In genomic region chr7:132576891-132577290, GRCm38 (mm10) we compare ENCODE assay signal across 10 mouse cellular contexts. TPM values are rescaled to one million over a fixed set of nuclear protein-coding genes. Genes with fewer than 3 reads are reported as not detected.
DNase-seq lines count a peak whose midpoint lies in the region; ATAC-seq and TF ChIP-seq lines count a peak whose summit lies in the region.
"Had no signal": no experiment of that assay in that cellular context is flagged by ENCODE, and none has a peak within 500 bp of the region (broad histone marks: within the 10 kb centered on the region; RNA-seq: fewer than 3 reads in every experiment).

No protein-coding gene starts in this region.

- H3K36me3 ChIP-seq in heart, adult 2 months (ENCODE audit: control insufficient read depth, insufficient read depth, low read length), result peaks cover 13% of the 10 kb centered on the region
- H3K36me3 ChIP-seq in midbrain, embryonic 10.5 days, result no peaks in the 10 kb centered on the region
- no peaks in the 10 kb centered on the region for H3K36me3 ChIP-seq in midbrain, postnatal 0 days (ENCODE audit: insufficient read depth, low read length)
- no peaks in the 10 kb centered on the region for H3K36me3 ChIP-seq in limb, embryonic 14.5 days (ENCODE audit: control insufficient read depth, insufficient read depth, low read length)

- H3K4me2 ChIP-seq in midbrain, postnatal 0 days (ENCODE audit: low read depth, low read length, poor library complexity, severe bottlenecking), result no peak overlapping the region
- peak overlapping the region; percentile 51 for H3K4me2 ChIP-seq in limb, embryonic 14.5 days (replicated peaks; ENCODE audit: low read depth, low read length, severe bottlenecking)

- ATAC-seq in midbrain, postnatal 0 days (ENCODE audit: low FRiP score), result no peak
- ATAC-seq in limb, embryonic 14.5 days (ENCODE audit: low FRiP score, low read depth), result no peak

- H3K9ac ChIP-seq in heart, adult 2 months (ENCODE audit: low read depth, low read length), result peak overlapping the region; percentile 66
- H3K9ac ChIP-seq in midbrain, postnatal 0 days (replicated peaks; ENCODE audit: low read length, poor library complexity, severe bottlenecking), result no peak overlapping the region
- H3K9ac ChIP-seq in limb, embryonic 14.5 days (ENCODE audit: low read depth, low read length, severe bottlenecking), result no peak overlapping the region

- intact Hi-C loops in heart, adult 2 months (cut with DNase I), result loop anchor here (2.0 kb wide), 2 partner anchors 34 to 62 kb away; partner anchors contain the start of gene Lhpp
- intact Hi-C loops in heart, postnatal 36 days (cut with DNase I), result loop anchor here (5.0 to 10.0 kb wide), 2 partner anchors 138 to 235 kb away; partner anchors contain the start of gene Fam53b

- no peak for TF ChIP-seq POLR2A in heart, adult 2 months (IDR thresholded peaks at IDR 0.05; ENCODE audit: insufficient read depth, low read depth, low read length)
- no peak for TF ChIP-seq POLR2A in limb, embryonic 14.5 days (IDR thresholded peaks at IDR 0.05; ENCODE audit: borderline replicate concordance, extremely low read depth, insufficient read depth, insufficient read length)

- H3K27me3 ChIP-seq in heart, adult 2 months (ENCODE audit: control insufficient read depth, insufficient read depth, low read length), result no peaks in the 10 kb centered on the region
- peaks cover 43% of the 10 kb centered on the region for H3K27me3 ChIP-seq in midbrain, embryonic 10.5 days (ENCODE audit: low read depth, poor library complexity, severe bottlenecking)
- H3K27me3 ChIP-seq in midbrain, postnatal 0 days (ENCODE audit: insufficient read depth, low read length), result no peaks in the 10 kb centered on the region
- no peaks in the 10 kb centered on the region for H3K27me3 ChIP-seq in limb, embryonic 14.5 days (ENCODE audit: control insufficient read depth, insufficient read depth, low read length)

- DNase-seq in heart, adult 2 months, result no peak
- no peak for DNase-seq in heart, postnatal 36 days
- DNase-seq in midbrain, embryonic 10.5 days (ENCODE audit: low spot score), result no peak
- no peak for DNase-seq in midbrain, postnatal 0 days (ENCODE audit: low spot score)
- no peak for DNase-seq in limb, embryonic 14.5 days (ENCODE audit: low spot score)
- DNase-seq in spleen, adult 12 weeks (ENCODE audit: low spot score), result no peak
- DNase-seq in frontal cortex, postnatal 14 days (ENCODE audit: low spot score in 2 of 2), result no peak
- no peak for DNase-seq in urinary bladder, postnatal 36 days (ENCODE audit: low spot score in 2 of 2)

- H3K4me1 ChIP-seq in heart, adult 2 months (ENCODE audit: control insufficient read depth, insufficient read depth, low read length), result peaks cover 8% of the 10 kb centered on the region
- H3K4me1 ChIP-seq in midbrain, embryonic 10.5 days, result peaks cover 33% of the 10 kb centered on the region
- no peaks in the 10 kb centered on the region for H3K4me1 ChIP-seq in midbrain, postnatal 0 days (ENCODE audit: insufficient read depth, low read length)
- peaks cover 20% of the 10 kb centered on the region for H3K4me1 ChIP-seq in limb, embryonic 14.5 days (ENCODE audit: control insufficient read depth, insufficient read depth, low read length)

- no peak for TF ChIP-seq CTCF in heart, adult 2 months (IDR thresholded peaks at IDR 0.05)
- no peak for TF ChIP-seq CTCF in midbrain, postnatal 0 days (IDR thresholded peaks at IDR 0.05)

- H3K79me2 ChIP-seq in heart, adult 2 months (replicated peaks; ENCODE audit: control insufficient read depth, insufficient read depth, low read length), result 0 out of 2 replicates have a peak, but pooled peaks cover 1% of the 10 kb centered on the region

- 43% methylated on average over 4 of the region's 4 CpGs for WGBS in heart, adult 2 months
- WGBS in midbrain, embryonic 10.5 days, result 58% methylated on average over 4 of the region's 4 CpGs
- WGBS in midbrain, postnatal 0 days, result 54% methylated on average over 4 of the region's 4 CpGs
- 57% methylated on average over 4 of the region's 4 CpGs for WGBS in limb, embryonic 14.5 days

- no peak for TF ChIP-seq EP300 in heart, adult 2 months (IDR thresholded peaks at IDR 0.05; ENCODE audit: insufficient read depth, low read depth, low read length)

- H3K27ac ChIP-seq in heart, adult 2 months, result peak overlapping the region; percentile 93
- peak overlapping the region; percentile 93 for H3K27ac ChIP-seq in midbrain, embryonic 10.5 days (replicated peaks)
- H3K27ac ChIP-seq in midbrain, postnatal 0 days (ENCODE audit: low read depth, low read length), result no peak overlapping the region
- no peak overlapping the region for H3K27ac ChIP-seq in limb, embryonic 14.5 days (replicated peaks; ENCODE audit: low read depth, low read length)

- H3K4me3 ChIP-seq in heart, adult 2 months, result peak overlapping the region; percentile 91
- H3K4me3 ChIP-seq in midbrain, embryonic 10.5 days, result peak overlapping the region; percentile 82; the same call in 1 of the 2 replicates
- no peak overlapping the region for H3K4me3 ChIP-seq in midbrain, postnatal 0 days (ENCODE audit: low read depth, low read length)
- H3K4me3 ChIP-seq in limb, embryonic 14.5 days (replicated peaks; ENCODE audit: low read length), result no peak overlapping the region

- H3K9me3 ChIP-seq in midbrain, embryonic 10.5 days (replicated peaks), result no peaks in the 10 kb centered on the region
- no peaks in the 10 kb centered on the region for H3K9me3 ChIP-seq in midbrain, postnatal 0 days (ENCODE audit: low read length)
- no peaks in the 10 kb centered on the region for H3K9me3 ChIP-seq in limb, embryonic 14.5 days (ENCODE audit: control insufficient read depth, low read length)

RNA-seq across cellular contexts. Expression of gene Oat, which starts 0.7 kb away (rescaled TPM):
- total RNA-seq in heart, adult 2 months (2021), result 100 to 1,000 TPM; 161 to 197 TPM
- polyA plus RNA-seq in heart, adult 2 months (2012; rRNA removed), result 170 and 253 TPM in 2 replicates
- total RNA-seq in heart, postnatal 36 days (2021), result 100 to 1,000 TPM; 169 to 175 TPM
- polyA plus RNA-seq in midbrain, embryonic 10.5 days (2016; fragmentation: Nextera tagmentation; extraction: Ambion mirVana), result 144 and 145 TPM in 2 replicates
- 97.4 and 103 TPM in 2 replicates for total RNA-seq in midbrain, postnatal 0 days (2014; rRNA removed)
- 103 and 106 TPM in 2 replicates for polyA plus RNA-seq in midbrain, postnatal 0 days (2015; fragmentation: Nextera tagmentation; extraction: Ambion mirVana)
- 148 and 169 TPM in 2 replicates for polyA plus RNA-seq in limb, embryonic 14.5 days (2012; rRNA removed)
- 243 and 250 TPM in 2 replicates for polyA plus RNA-seq in limb, embryonic 14.5 days (2014; fragmentation: Nextera tagmentation; extraction: Ambion mirVana)

RNA-seq across cellular contexts. Expression of gene Nkx1-2, which starts 22.5 kb away (rescaled TPM):
- total RNA-seq in heart, adult 2 months (2021), result not detected
- not detected in 2 replicates for polyA plus RNA-seq in heart, adult 2 months (2012; rRNA removed)
- total RNA-seq in heart, postnatal 36 days (2021), result not detected
- polyA plus RNA-seq in midbrain, embryonic 10.5 days (2016; fragmentation: Nextera tagmentation; extraction: Ambion mirVana), result 0.80 and 1.6 TPM in 2 replicates
- total RNA-seq in midbrain, postnatal 0 days (2014; rRNA removed), result 0.60 and 0.80 TPM in 2 replicates
- 0.10 and 0.37 TPM in 2 replicates for polyA plus RNA-seq in midbrain, postnatal 0 days (2015; fragmentation: Nextera tagmentation; extraction: Ambion mirVana)
- 0.10 and 0.17 TPM in 2 replicates for polyA plus RNA-seq in limb, embryonic 14.5 days (2012; rRNA removed)
- polyA plus RNA-seq in limb, embryonic 14.5 days (2014; fragmentation: Nextera tagmentation; extraction: Ambion mirVana), result 0.08 and 0.21 TPM in 2 replicates
- total RNA-seq: adrenal gland, postnatal 36 days; megakaryocyte progenitor cell, adult 5-6 weeks had no signal

RNA-seq across cellular contexts. Expression of gene Lhpp, which starts 33.5 kb away (rescaled TPM):
- 10 to 100 TPM; 13.8 to 13.9 TPM for total RNA-seq in heart, adult 2 months (2021)
- polyA plus RNA-seq in heart, adult 2 months (2012; rRNA removed), result 22.0 and 26.6 TPM in 2 replicates
- total RNA-seq in heart, postnatal 36 days (2021), result 10 to 100 TPM; 14.2 to 15.0 TPM
- polyA plus RNA-seq in midbrain, embryonic 10.5 days (2016; fragmentation: Nextera tagmentation; extraction: Ambion mirVana), result 20.5 and 20.7 TPM in 2 replicates
- total RNA-seq in midbrain, postnatal 0 days (2014; rRNA removed), result 36.2 and 49.8 TPM in 2 replicates
- polyA plus RNA-seq in midbrain, postnatal 0 days (2015; fragmentation: Nextera tagmentation; extraction: Ambion mirVana), result 59.2 and 65.1 TPM in 2 replicates
- 20.9 and 21.0 TPM in 2 replicates for polyA plus RNA-seq in limb, embryonic 14.5 days (2012; rRNA removed)
- 22.5 and 24.9 TPM in 2 replicates for polyA plus RNA-seq in limb, embryonic 14.5 days (2014; fragmentation: Nextera tagmentation; extraction: Ambion mirVana)

Comparison
In these comparisons a context has a peak if more than half of its experiments do, and no peak if none do; other contexts are left out.
1. H3K27ac ChIP-seq: peak in heart, adult 2 months (single experiment) and midbrain, embryonic 10.5 days (single experiment); none in midbrain, postnatal 0 days (single experiment) and limb, embryonic 14.5 days (single experiment).
2. H3K4me3 ChIP-seq: peak in heart, adult 2 months (single experiment) and midbrain, embryonic 10.5 days (single experiment); none in midbrain, postnatal 0 days (single experiment) and limb, embryonic 14.5 days (single experiment).